Mouse (Mus musculus): Measurements from ENCODE around the gene Jak1.

The Jak1 gene

DNA sequence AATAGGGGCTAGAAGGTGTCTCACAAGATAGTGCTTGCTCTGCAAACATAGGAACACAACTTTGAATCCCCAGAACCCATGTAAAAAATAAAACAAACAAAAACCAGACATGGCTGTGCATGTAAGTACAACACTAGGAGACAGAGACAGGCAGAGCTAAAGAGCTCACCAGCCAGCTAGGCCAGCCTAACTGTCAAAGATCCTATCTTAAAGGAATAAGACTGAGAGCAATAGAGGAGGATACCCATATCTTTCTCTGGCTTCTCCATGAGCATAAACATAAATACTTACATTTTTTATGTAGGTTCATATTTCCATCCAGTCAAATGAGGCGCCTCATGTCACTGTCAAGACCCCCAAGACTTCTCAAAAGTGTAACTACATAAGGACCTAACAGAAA, 29.1 kb downstream of the Jak1 start:
- DNase-seq = no peak

- DNase-seq = no peak
These were observed 30.3 kb downstream of the Jak1 start for GRCm38 (mm10) chr4:101234753-101235152.

DNA sequence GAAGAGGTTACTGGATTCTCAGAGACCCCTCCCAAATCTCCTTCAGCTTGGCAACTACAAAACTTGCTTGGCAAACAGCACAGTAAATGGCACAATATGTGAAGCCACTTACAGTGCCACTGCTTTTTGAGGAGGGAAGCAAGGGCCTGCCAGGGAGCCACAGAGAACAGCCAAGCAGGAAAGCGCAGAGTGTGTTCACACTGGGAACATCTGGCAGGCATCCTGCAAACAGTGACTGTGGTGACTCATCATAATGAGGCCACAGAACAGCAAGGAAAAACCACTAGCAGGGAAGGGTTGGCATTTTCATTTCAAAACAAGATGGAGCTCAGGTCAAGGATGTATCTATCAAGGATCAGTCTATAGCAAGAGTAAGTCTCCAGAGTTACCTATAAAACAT, 30.8 kb downstream of the Jak1 start:
- no peak for DNase-seq

DNA sequence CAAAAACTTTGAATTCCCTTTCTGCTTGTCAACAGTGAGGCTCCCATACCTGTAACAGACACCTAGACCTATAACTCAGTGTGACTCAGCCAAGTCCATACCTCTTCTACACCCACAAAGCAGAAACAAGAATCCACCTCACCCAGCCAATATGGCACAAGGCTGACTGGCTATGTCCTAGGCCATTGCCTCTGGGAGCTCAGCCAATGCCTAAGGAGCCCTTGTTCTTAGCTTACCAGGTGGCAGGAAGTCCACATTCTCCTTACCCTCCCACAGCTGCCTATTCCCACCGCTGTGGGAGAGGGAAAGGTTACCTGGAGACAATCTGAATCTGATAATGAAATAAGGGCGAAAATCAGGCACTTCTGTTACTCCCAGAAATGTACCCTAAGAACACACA, 34.5 kb downstream of the Jak1 start:
- DNase-seq = no peak

GRCm38 (mm10) chr4:101227398-101227797, 37.7 kb downstream of the Jak1 start:
- DNase-seq = no peak

DNA sequence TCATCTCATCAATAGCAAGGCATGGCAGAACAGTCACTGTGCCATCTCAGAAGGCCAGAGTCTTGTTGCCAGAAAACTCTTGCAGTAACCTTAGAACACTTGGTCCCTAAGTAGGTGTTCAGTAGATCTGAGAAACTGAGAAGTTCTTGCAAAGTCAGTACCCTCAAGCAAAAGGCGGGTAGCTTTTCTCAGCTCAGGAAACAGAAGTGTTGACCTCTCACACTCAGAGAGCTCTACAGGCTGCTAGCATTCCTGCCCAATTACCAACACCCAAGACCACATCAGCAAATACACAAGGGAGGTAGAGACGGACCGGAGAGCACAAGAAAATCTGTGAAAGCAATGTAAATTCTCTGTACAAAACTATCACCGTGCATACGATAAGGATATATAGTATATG, 39.1 kb downstream of the Jak1 start:
- DNase-seq = no peak

- DNase-seq = no peak
These were observed 44.1 kb downstream of the Jak1 start for GRCm38 (mm10) chr4:101220946-101221345.

DNA sequence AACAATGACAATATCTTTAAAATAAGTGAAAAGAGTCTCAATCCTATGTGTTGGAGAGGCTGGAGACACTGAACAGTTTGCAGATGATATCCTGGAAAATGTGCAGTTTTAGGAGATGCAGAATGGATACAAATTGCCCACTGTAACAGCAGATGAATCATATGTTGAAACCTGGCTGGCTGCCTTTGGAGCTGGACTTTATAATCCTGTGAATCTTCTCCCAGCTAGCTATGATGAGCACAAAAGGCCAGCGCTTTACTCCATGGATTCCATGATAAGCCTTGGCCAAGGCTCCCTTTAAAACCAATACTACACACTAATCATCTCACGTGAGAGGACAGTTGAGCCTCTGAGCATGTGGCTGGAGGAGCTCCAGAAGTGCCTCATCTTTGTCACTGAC, 45.2 kb downstream of the Jak1 start:
- DNase-seq = no peak

DNA sequence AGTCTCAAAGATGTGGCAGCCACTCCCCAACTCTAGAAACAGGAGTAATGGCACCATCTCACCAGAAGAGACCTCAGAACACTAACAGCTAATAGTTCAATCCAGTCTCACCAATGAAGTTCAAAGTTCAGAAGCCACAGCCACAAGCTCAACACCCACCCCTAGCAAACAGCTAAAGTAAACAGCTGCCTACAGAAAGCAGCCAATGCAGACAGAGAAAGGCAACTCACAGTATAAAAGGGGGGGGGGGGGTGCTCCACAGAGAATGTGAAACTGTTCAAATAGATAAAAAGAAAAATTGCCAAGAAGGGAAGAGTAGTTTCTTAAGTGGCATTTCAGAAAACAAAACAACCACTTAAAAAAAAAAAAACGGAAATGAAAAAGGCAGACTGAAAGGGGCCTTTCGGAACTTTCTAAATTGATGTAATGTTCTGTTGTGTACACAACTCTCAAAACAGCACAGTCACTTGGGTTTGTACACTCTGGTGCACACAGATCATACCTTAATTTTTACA, 48.0 kb downstream of the Jak1 start:
- no peak for DNase-seq

DNA sequence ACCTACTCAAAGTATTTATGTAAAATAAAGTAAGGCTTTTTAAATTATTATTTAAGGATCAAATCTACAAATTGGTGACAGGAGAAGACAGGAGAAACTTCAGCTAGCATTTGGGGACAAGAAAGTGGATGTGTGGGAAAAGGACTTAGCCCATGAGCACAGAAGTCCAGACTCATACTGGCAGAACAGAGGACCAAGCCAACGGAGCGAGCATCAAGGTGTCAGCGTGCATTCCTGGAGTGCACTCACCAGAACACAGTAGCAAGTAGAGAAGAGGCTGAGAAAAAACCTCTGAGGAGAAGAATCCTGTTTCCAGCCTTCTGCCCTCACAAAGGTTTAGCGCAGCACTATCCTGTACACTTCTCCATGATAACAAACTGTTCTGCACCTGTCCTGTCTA, 48.8 kb downstream of the Jak1 start:
- no peak for DNase-seq

DNA sequence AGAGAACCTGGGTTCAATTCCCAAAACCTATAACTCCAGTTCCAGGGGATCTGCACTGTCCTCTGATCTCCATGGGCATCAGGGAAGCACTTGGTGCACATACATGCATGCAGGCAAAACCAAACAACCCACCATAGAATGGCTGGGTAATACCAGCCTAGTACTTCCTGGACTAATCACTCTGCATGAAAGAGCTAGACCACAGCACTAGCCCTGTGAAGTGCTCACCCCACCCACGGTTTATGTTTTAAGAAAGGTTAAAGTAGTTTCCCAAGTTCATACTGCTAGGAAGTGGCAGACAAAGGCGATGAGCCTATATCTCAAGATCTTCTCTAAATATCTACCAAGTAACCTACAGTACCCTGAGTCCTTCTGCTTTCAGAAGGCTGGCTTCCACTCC, 51.6 kb downstream of the Jak1 start:
- no peak for DNase-seq

- DNase-seq = no peak
These were observed 57.6 kb downstream of the Jak1 start for GRCm38 (mm10) chr4:101207492-101207891.

- no peak for DNase-seq
These were observed 61.6 kb downstream of the Jak1 start for GRCm38 (mm10) chr4:101203518-101203917.

- no peak for DNase-seq
These were observed 62.5 kb downstream of the Jak1 start for GRCm38 (mm10) chr4:101202626-101203025.

- DNase-seq = no peak
These were observed 65.5 kb downstream of the Jak1 start for GRCm38 (mm10) chr4:101199433-101200081.

GRCm38 (mm10) chr4:101198333-101198732, 66.7 kb downstream of the Jak1 start:
- peak; percentile 14 for DNase-seq

GRCm38 (mm10) chr4:101197421-101198170, 67.5 kb downstream of the Jak1 start:
- DNase-seq = no peak

DNA sequence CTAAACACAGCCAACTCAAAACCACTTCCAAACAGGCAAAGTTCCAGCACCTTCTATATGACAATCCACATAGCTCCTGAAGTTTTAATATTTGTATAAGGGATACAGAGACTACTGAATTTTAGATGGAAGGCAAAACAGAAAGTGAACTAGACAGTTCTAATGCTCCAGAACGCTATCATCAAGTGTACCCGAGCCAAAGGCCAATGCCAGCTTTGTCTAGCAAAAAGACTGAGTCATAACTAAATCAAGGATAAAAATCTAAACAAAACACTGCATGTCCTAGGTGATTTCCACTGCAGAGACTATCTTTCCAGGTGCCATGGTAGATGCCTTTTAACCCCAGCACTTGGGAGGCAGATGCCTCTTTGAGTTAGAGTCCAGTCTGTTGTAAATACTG, 68.7 kb downstream of the Jak1 start:
- DNase-seq = no peak

- no peak for DNase-seq
These were observed 70.9 kb downstream of the Jak1 start for GRCm38 (mm10) chr4:101194170-101194569.

DNA sequence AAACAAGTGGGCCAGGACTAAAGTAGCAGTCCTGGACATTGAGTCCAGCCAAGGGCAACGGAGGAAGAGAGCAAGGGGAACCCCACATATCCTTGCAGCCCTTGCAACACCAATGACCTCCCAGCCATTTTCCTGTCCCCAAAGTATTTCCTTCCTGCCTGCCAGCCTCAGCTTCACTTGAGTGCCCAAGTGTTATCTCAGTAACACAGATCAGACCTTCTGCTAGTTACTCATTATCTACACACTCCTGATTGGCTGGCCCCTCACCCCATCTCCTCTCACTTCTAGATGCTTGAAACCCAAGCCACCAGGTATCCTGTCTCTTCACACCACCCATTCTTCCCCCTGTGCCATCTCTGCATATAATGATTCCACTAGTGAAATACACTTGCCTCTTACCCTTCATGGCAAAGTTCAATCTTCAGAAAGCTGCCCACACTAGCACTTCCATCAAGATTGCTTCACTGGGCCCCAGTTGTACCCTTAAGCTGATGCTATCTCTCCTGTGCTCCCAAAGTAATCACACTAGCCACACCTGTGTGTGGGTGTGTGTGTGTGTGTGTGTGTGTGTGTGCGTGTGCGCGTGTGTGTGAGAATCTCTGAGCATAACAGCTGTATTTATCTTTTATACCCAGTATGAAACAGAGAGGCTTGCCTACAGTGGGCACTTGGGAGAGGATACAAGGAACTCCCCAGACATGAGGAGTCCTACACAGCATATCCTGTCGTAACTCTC, 72.7 kb downstream of the Jak1 start:
- DNase-seq = no peak

DNA sequence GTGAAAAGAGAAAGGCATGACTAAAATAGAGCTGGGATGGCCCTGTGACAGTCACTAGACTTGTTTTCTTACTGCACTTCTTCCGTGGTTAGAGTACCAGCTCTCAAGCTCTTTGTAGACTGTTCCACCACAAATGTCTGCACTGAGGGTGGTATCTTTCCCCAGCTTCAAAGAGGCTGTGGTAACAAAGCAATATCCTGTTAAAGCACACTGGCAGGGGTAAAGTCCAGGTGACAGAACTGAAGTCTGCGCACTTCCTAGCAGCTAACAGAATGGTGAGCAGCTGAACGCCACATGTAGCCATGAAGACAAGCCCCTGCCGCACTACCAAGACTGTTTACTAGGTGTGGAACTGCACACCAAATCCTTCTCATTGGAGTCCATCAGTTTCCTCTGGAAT, 77.7 kb downstream of the Jak1 start:
- no peak for DNase-seq

- DNase-seq = no peak
These were observed 78.5 kb downstream of the Jak1 start for GRCm38 (mm10) chr4:101186591-101186990.

GRCm38 (mm10) chr4:101185216-101185615, 79.9 kb downstream of the Jak1 start:
- no peak for DNase-seq

DNA sequence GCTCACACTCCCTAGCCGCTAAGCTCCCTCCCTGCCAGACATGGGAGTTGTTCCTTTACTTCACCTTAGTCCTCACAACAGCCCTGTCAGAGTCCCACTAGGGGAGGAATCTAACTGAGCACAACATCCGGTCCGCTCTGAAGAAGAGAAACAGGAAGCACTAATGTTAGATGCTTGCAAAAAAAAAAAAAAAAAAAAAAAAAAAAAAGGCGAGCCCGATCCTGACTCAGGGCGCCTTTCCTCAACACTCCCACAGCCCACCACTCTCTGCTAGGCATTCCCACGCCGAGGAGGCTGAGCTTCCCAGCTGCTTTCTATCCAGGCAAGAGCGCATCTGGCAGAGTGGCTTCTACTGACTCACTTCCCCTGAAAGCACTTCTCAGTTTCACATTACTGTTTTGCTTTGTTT, 82.5 kb downstream of the Jak1 start:
- DNase-seq = no peak

All from retina, postnatal 1 day (tissue).